Mouse (Mus musculus): ENCODE measurements around the gene Ndufv3. TPM values are rescaled to one million over a fixed set of nuclear protein-coding genes. Genes with fewer than 3 reads are reported as not detected.
"Not testable (repeated sequence)": the region's sequence is repeated elsewhere in the genome, so short reads cannot be mapped to it uniquely, and the experiment has no call there.

Gene Ndufv3
- polyA plus RNA-seq, 1 experiment from 2014 or later: 492 TPM

- no peak overlapping the region for H3K4me2 ChIP-seq
- WGBS: 49% methylated on average over 4 of the region's 4 CpGs
- peak; percentile 63 for ATAC-seq (ENCODE audit: low FRiP score)
These were observed 21.0 kb downstream of the Ndufv3 start for GRCm38 (mm10) chr17:31540809-31541459.

GRCm38 (mm10) chr17:31541460-31541831 is 21.5 kb downstream of the Ndufv3 start:
- Histone ChIP-seq H3K4me3 (replicated peaks) (no peak overlapping the region), H3K27me3 (replicated peaks) (no peaks in the 10 kb centered on the region), H3K4me1 (peaks cover 21% of the 10 kb centered on the region), H3K36me3 (no peaks in the 10 kb centered on the region), H3K27ac (replicated peaks) (peak overlapping the region; percentile 60), H3K4me2 (no peak overlapping the region), H3K9me3 (replicated peaks) (no peaks in the 10 kb centered on the region), H3K9ac (replicated peaks) (no peak overlapping the region)
- peak; percentile 64 for ATAC-seq (ENCODE audit: low FRiP score)
- WGBS: 12% methylated on average over 6 of the region's 6 CpGs

More at GRCm38 (mm10) chr17:31540809-31541459, 21.0 kb downstream of the Ndufv3 start:
- H3K36me3 ChIP-seq: no peaks in the 10 kb centered on the region
- H3K27me3 ChIP-seq (replicated peaks): no peaks in the 10 kb centered on the region
- peak overlapping the region; percentile 60 for H3K27ac ChIP-seq (replicated peaks)
- no peak overlapping the region for H3K9ac ChIP-seq (replicated peaks)
- no peaks in the 10 kb centered on the region for H3K9me3 ChIP-seq (replicated peaks)
- H3K4me3 ChIP-seq (replicated peaks): no peak overlapping the region
- peaks cover 24% of the 10 kb centered on the region for H3K4me1 ChIP-seq

- Histone ChIP-seq H3K27ac (replicated peaks) (0 out of 2 replicates have a peak overlapping the region, but pooled peaks have one; percentile 2), H3K9me3 (replicated peaks) (no peaks in the 10 kb centered on the region), H3K9ac (replicated peaks) (no peak overlapping the region), H3K36me3 (no peaks in the 10 kb centered on the region), H3K27me3 (replicated peaks) (no peaks in the 10 kb centered on the region), H3K4me1 (peaks cover 21% of the 10 kb centered on the region), H3K4me2 (no peak overlapping the region), H3K4me3 (replicated peaks) (no peak overlapping the region)
- 17% methylated on average over 6 of the region's 6 CpGs for WGBS
- no peak for ATAC-seq (ENCODE audit: low FRiP score)
These were observed 23.7 kb downstream of the Ndufv3 start for GRCm38 (mm10) chr17:31543574-31543973.

GRCm38 (mm10) chr17:31546444-31547196 is 26.7 kb downstream of the Ndufv3 start:
- no peak overlapping the region for H3K27ac ChIP-seq (replicated peaks)
- no peaks in the 10 kb centered on the region for H3K9me3 ChIP-seq (replicated peaks)
- H3K4me3 ChIP-seq (replicated peaks): no peak overlapping the region
- WGBS: 89% methylated on average over 9 of the region's 9 CpGs
- H3K9ac ChIP-seq (replicated peaks): no peak overlapping the region
- H3K4me1 ChIP-seq: peaks cover 12% of the 10 kb centered on the region
- H3K36me3 ChIP-seq: no peaks in the 10 kb centered on the region
- H3K4me2 ChIP-seq: no peak overlapping the region
- no peaks in the 10 kb centered on the region for H3K27me3 ChIP-seq (replicated peaks)
- ATAC-seq (ENCODE audit: low FRiP score): no peak

GRCm38 (mm10) chr17:31547974-31548373 is 28.1 kb downstream of the Ndufv3 start:
- H3K4me2 ChIP-seq: no peak overlapping the region
- no peaks in the 10 kb centered on the region for H3K36me3 ChIP-seq
- H3K9ac ChIP-seq (replicated peaks): no peak overlapping the region
- no peak for ATAC-seq (ENCODE audit: low FRiP score)
- 76% methylated on average over 3 of the region's 3 CpGs for WGBS
- no peaks in the 10 kb centered on the region for H3K27me3 ChIP-seq (replicated peaks)
- H3K27ac ChIP-seq (replicated peaks): no peak overlapping the region
- H3K4me1 ChIP-seq: peaks cover 6% of the 10 kb centered on the region; the same call in 1 of the 2 replicates
- no peaks in the 10 kb centered on the region for H3K9me3 ChIP-seq (replicated peaks)
- no peak overlapping the region for H3K4me3 ChIP-seq (replicated peaks)

- Histone ChIP-seq H3K9ac (replicated peaks) (no peak overlapping the region), H3K36me3 (no peaks in the 10 kb centered on the region), H3K27me3 (replicated peaks) (no peaks in the 10 kb centered on the region), H3K4me3 (replicated peaks) (no peak overlapping the region), H3K9me3 (replicated peaks) (no peaks in the 10 kb centered on the region), H3K4me2 (no peak overlapping the region), H3K4me1 (no peaks in the 10 kb centered on the region), H3K27ac (replicated peaks) (no peak overlapping the region)
- 49% methylated on average over 8 of the region's 8 CpGs for WGBS
- ATAC-seq (ENCODE audit: low FRiP score): no peak
These were observed 29.5 kb downstream of the Ndufv3 start for GRCm38 (mm10) chr17:31549389-31549788.

- H3K4me2 ChIP-seq; H3K27me3 ChIP-seq (replicated peaks); H3K9ac ChIP-seq (replicated peaks); H3K9me3 ChIP-seq (replicated peaks); ATAC-seq (ENCODE audit: low FRiP score); H3K36me3 ChIP-seq; H3K27ac ChIP-seq (replicated peaks); H3K4me3 ChIP-seq (replicated peaks): not testable (repeated sequence)
- 95% methylated on average over 23 of the region's 23 CpGs for WGBS
- peaks cover 13% of the 10 kb centered on the region for H3K4me1 ChIP-seq
These were observed 32.7 kb downstream of the Ndufv3 start for GRCm38 (mm10) chr17:31552601-31553000.

GRCm38 (mm10) chr17:31556253-31556652 is 36.3 kb downstream of the Ndufv3 start:
- Histone ChIP-seq H3K4me2 (no peak overlapping the region), H3K4me1 (peaks cover 22% of the 10 kb centered on the region), H3K9me3 (replicated peaks) (no peaks in the 10 kb centered on the region), H3K27me3 (replicated peaks) (no peaks in the 10 kb centered on the region), H3K36me3 (no peaks in the 10 kb centered on the region), H3K4me3 (replicated peaks) (no peak overlapping the region), H3K27ac (replicated peaks) (peak overlapping the region; percentile 70; the same call in 1 of the 2 replicates), H3K9ac (replicated peaks) (no peak overlapping the region)
- ATAC-seq (ENCODE audit: low FRiP score): no peak
- 71% methylated on average over 4 of the region's 4 CpGs for WGBS

GRCm38 (mm10) chr17:31557124-31557880 is 37.4 kb downstream of the Ndufv3 start:
- no peak overlapping the region for H3K9ac ChIP-seq (replicated peaks)
- H3K4me1 ChIP-seq: peaks cover 22% of the 10 kb centered on the region
- no peaks in the 10 kb centered on the region for H3K36me3 ChIP-seq
- H3K27ac ChIP-seq (replicated peaks): peak overlapping the region; percentile 70
- H3K9me3 ChIP-seq (replicated peaks): no peaks in the 10 kb centered on the region
- WGBS: 47% methylated on average over 11 of the region's 11 CpGs
- H3K4me2 ChIP-seq: peak overlapping the region; percentile 9; the same call in 1 of the 2 replicates
- no peak overlapping the region for H3K4me3 ChIP-seq (replicated peaks)
- no peaks in the 10 kb centered on the region for H3K27me3 ChIP-seq (replicated peaks)
- ATAC-seq (ENCODE audit: low FRiP score): peak; percentile 49; the same call in 1 of the 2 replicates

GRCm38 (mm10) chr17:31557947-31558542 is 38.1 kb downstream of the Ndufv3 start:
- Histone ChIP-seq H3K4me1 (peaks cover 22% of the 10 kb centered on the region), H3K36me3 (no peaks in the 10 kb centered on the region), H3K9me3 (replicated peaks) (no peaks in the 10 kb centered on the region), H3K4me2 (peak overlapping the region; percentile 9; the same call in 1 of the 2 replicates), H3K4me3 (replicated peaks) (no peak overlapping the region), H3K27me3 (replicated peaks) (no peaks in the 10 kb centered on the region), H3K9ac (replicated peaks) (no peak overlapping the region), H3K27ac (replicated peaks) (peak overlapping the region; percentile 70)
- 81% methylated on average over 10 of the region's 10 CpGs for WGBS
- ATAC-seq (ENCODE audit: low FRiP score): no peak

GRCm38 (mm10) chr17:31559021-31559789 is 39.3 kb downstream of the Ndufv3 start:
- Histone ChIP-seq H3K4me3 (replicated peaks) (no peak overlapping the region), H3K4me1 (peaks cover 29% of the 10 kb centered on the region), H3K9ac (replicated peaks) (no peak overlapping the region), H3K4me2 (no peak overlapping the region), H3K9me3 (replicated peaks) (no peaks in the 10 kb centered on the region), H3K27ac (replicated peaks) (no peak overlapping the region), H3K27me3 (replicated peaks) (no peaks in the 10 kb centered on the region), H3K36me3 (no peaks in the 10 kb centered on the region)
- ATAC-seq (ENCODE audit: low FRiP score): no peak
- 91% methylated on average over 11 of the region's 11 CpGs for WGBS

All from neural tube, embryonic 15.5 days (tissue).